Mouse (Mus musculus) activated CD4-positive, CD25-positive, alpha-beta regulatory T cell (primary cell): Measurements from ENCODE around the gene Spaca5. TPM values are rescaled to one million over a fixed set of nuclear protein-coding genes. Genes with fewer than 3 reads are reported as not detected.

Source experiments
- polyA plus RNA-seq, 2 experiments: library from polyadenylated mRNA; unstranded; fragments of 100-300 nt; shearing (Covaris generic); gene quantifications; one replicate each; pipeline ENCODE4 v1.2.1; 2017

Spaca5 gene
- not detected for polyA plus RNA-seq

DNA sequence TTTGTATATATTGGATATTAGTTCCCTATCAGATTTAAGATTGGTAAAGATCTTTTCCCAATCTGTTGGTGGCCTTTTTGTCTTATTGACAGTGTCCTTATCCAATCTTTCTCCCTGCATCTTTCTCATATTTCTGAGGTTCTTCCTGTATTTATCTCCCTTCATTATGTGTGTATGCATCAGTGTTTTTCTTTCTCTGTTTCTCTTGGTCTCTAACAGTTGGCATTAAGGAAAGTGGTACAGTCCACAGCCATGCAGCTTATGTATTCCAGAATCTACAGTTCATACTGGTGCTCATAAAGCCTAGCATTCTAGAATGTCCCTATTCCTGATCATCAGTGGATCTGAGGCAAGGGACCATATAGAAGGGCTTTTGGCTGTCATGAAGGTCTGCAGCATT, at the start of gene Spaca5:
Gene Spaca5, plus strand, starts transcription at position 301 of the 400 bp plus-strand sequence.

DNA sequence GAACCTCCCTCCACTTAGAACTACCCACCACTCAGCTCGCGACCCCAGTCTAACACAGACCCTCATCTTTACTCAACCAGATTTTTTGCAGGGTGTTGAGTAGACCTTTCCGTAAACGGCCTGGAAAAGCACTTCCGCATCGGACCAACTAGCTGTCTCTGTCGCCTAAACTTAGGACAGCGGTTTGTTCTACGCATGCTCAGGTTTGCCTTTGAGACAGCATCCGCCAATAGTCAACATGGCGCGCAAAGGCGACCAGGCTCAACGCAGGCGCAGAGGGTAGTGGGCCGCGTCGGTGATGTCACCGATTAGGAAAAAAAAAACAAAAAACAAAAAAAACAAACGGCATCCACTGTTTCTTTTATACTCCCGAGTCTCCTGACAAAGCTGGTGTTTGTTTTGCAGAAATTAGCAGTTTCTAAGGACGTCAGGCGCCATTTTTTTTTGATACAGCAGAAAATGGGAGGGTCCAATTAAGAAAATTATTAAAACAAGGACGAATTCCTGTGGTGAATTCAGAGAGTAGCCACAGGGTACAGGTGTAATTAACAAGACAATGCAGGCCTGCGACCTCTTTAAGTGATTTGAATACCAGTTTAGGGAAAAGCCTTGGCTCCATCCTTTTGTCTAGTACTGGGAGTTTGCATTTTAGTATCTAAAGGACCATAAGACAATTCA, 6.2 kb upstream of the Spaca5 start, which contains the start of gene Zfp182:
Gene Zfp182, minus strand, starts transcription at position 451 of the 678 bp plus-strand sequence.

DNA sequence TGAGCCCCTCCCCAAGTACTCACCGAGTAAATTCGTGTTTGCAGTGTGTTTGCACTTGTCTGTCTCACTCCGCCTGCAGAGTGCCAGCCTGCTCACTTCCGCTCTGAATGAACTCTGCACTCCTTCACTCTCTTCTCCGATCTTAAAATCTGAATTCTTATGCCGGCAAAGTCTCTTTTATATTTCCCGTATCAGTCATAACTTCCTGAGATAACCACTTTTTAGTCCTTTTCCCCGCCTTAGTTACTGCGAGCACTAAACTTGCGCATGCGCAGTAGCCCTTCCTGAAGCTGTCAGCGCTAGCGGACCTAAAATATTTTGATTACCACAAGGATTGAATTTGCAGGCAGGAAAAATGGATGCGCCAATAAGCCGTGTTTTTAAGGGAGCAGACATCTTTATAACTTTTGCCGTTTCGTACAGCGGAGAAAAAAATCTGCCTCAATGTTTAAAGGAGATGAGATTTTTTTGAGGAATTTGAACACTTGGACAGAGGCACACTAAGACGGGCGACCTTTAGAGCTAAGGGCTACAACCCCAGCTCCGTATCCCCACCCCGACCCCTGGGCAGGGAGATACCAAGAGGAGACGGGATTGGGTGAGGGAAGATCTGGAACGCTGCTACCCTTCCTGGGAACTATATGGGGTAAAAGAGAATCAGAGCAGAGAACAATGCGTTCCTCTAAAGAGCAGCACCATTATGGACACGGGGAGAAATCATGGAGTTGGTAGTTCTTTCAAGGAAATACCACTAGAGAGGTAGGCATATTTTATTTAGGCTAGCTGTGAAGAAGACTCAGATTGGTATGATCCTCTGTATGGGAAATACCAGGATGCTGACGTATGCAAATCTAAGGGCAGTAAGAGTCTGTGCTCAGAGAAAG, 21.0 kb downstream of the Spaca5 start, which contains the start of gene Zfp300:
Gene Zfp300, minus strand, starts transcription at position 545 of the 884 bp plus-strand sequence.

DNA sequence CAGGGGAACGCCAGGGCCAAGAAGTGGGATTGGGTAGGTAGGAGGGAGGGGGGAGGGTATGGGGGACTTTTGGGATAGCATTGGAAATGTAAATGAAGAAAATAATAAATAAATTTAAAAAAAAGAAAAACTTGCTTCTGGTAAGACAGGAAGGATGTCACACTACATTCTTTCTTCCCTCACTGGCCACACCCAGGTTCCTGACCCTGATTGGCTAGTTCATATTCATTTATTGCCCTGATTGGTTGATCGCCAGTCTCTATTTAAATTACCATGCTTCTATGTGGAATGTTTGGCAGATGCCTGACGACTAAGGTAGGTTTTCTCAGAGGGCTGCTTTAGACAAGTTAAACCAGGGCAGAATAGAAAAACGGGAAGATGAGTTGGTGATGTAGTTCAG, 47.3 kb downstream of the Spaca5 start, which contains the start of gene Ssxa1:
Gene Ssxa1, plus strand, starts transcription at position 301 of the 400 bp plus-strand sequence.

Other genes starting within 250 kb of the Spaca5 start
- 1 to 10 TPM in 1 of 2 experiments, not detected in 1; 1.5 TPM for gene Timp1, start 198.2 kb upstream of the Spaca5 start, polyA plus RNA-seq
- under 1 TPM; 0.32 to 0.33 TPM for gene Syn1, start 147.4 kb upstream of the Spaca5 start, polyA plus RNA-seq
- gene Cfp, start 136.9 kb upstream of the Spaca5 start, polyA plus RNA-seq = 10 to 100 TPM in 1 of 2 experiments, 1 to 10 TPM in 1; 6.3 to 19.2 TPM
- 1 to 10 TPM; 6.4 to 8.5 TPM for gene Elk1, start 117.8 kb upstream of the Spaca5 start, polyA plus RNA-seq
- gene Uxt, start 106.4 kb upstream of the Spaca5 start, polyA plus RNA-seq = 10 to 100 TPM; 46.3 to 62.6 TPM
- 10 to 100 TPM; 10.3 to 14.3 TPM for gene Zfp182, start 6.1 kb upstream of the Spaca5 start, polyA plus RNA-seq
- gene Zfp300, start 21.1 kb downstream of the Spaca5 start, polyA plus RNA-seq = 1 to 10 TPM; 1.2 to 3.2 TPM
- gene Ssxa1, start 47.4 kb downstream of the Spaca5 start, polyA plus RNA-seq = not detected
- not detected for gene Gm21876, start 107.2 kb downstream of the Spaca5 start, polyA plus RNA-seq